Mouse (Mus musculus): ENCODE measurements around the gene Arxes1. TPM values are rescaled to one million over a fixed set of nuclear protein-coding genes. Genes with fewer than 3 reads are reported as not detected.

Gene Arxes1
- polyA plus RNA-seq (2012; rRNA removed; ENCODE audit: low replicate concordance), result 5.7 and 24.1 TPM in 2 replicates

GRCm38 (mm10) chrX:136032799-136033763 lies at the start of gene Arxes1:
Gene Arxes1, plus strand, starts transcription at chrX:136033367.

GRCm38 (mm10) chrX:135993664-135994119 lies 39.5 kb upstream of the Arxes1 start, which contains the start of gene Arxes2:
Gene Arxes2, plus strand, starts transcription at chrX:135993824.

DNA sequence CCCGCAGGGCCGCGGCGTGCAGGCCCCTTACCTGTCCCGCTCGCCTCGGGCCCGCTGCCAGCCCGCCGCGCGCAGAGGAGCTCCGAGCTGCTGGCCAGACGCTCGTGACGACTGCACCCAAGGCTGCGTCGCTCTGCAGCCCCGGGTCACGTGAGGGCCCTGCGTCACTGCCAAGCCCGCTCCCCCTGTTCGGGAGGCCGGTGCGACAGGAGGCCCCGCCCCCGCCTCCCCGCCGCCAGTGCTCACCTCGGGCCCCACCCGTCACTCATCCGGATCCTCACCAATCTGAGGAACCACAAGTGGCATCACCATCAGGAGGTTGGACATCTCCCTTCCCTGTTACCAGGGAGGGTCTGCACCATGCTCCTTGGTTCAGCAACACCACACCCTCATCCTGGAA lies 34.9 kb downstream of the Arxes1 start, which contains the start of gene Bex2:
TSS of gene Bex2 (minus strand) at position 217 of the 400 bp plus-strand sequence.

Other genes starting within 250 kb of the Arxes1 start
- 2.1 and 3.1 TPM in 2 replicates for gene Bhlhb9, start 235.8 kb upstream of the Arxes1 start, polyA plus RNA-seq (2012; rRNA removed; ENCODE audit: low replicate concordance)
- gene Gprasp2, start 194.3 kb upstream of the Arxes1 start, polyA plus RNA-seq (2012; rRNA removed; ENCODE audit: low replicate concordance), result 0.55 and 6.6 TPM in 2 replicates
- gene Arxes2, start 39.5 kb upstream of the Arxes1 start, polyA plus RNA-seq (2012; rRNA removed; ENCODE audit: low replicate concordance), result 38.8 and 88.4 TPM in 2 replicates
- not detected in 2 replicates for gene Bex2, start 34.9 kb downstream of the Arxes1 start, polyA plus RNA-seq (2012; rRNA removed; ENCODE audit: low replicate concordance)
- gene Nxf3, start 51.9 kb downstream of the Arxes1 start, polyA plus RNA-seq (2012; rRNA removed; ENCODE audit: low replicate concordance), result not detected in 2 replicates
- gene Bex4, start 105.6 kb downstream of the Arxes1 start, polyA plus RNA-seq (2012; rRNA removed; ENCODE audit: low replicate concordance), result not detected in 2 replicates
- 2.4 and 6.5 TPM in 2 replicates for gene Tceal8, start 139.0 kb downstream of the Arxes1 start, polyA plus RNA-seq (2012; rRNA removed; ENCODE audit: low replicate concordance)
- 0.19 TPM in 1 of 2 replicates, not detected in the other for gene Tceal5, start 170.5 kb downstream of the Arxes1 start, polyA plus RNA-seq (2012; rRNA removed; ENCODE audit: low replicate concordance)
- gene Tceal7, start 181.4 kb downstream of the Arxes1 start, polyA plus RNA-seq (2012; rRNA removed; ENCODE audit: low replicate concordance), result 0.49 TPM in 1 of 2 replicates, not detected in the other
- gene Bex1, start 182.1 kb downstream of the Arxes1 start, polyA plus RNA-seq (2012; rRNA removed; ENCODE audit: low replicate concordance), result 1.4 TPM in 1 of 2 replicates, not detected in the other
- 4.4 and 15.2 TPM in 2 replicates for gene Tceal9, start 211.7 kb downstream of the Arxes1 start, polyA plus RNA-seq (2012; rRNA removed; ENCODE audit: low replicate concordance)
- gene Bex3, start 236.9 kb downstream of the Arxes1 start, polyA plus RNA-seq (2012; rRNA removed; ENCODE audit: low replicate concordance), result 16.9 and 32.1 TPM in 2 replicates